Mouse (Mus musculus): ENCODE data around the gene Tmem125.

GRCm38 (mm10) chr4:118500171-118500724 is 43.6 kb downstream of the Tmem125 start:
- TF ChIP-seq POLR2A (IDR thresholded peaks at IDR 0.05; ENCODE audit: borderline replicate concordance, extremely low read depth, low read depth, low read length) = no peak
- no peak for TF ChIP-seq CTCF (IDR thresholded peaks at IDR 0.05; ENCODE audit: insufficient read depth, low read length)

All from lung, adult 2 months (tissue).